Mouse (Mus musculus) liver, adult (tissue): ENCODE data around the gene Obox8.

Experiments used
- GATA4 ChIP-seq: IDR thresholded peaks from 2 replicates; pipeline ENCODE4 v1.6.1; 2014; ENCODE audit warnings: mild to moderate bottlenecking, low read length; ENCODE audit not compliant: insufficient replicate concordance

Obox8 gene

GRCm38 (mm10) chr7:14333457-14333856 lies at the start of gene Obox8:
Gene Obox8, minus strand, starts transcription at chr7:14333557.
- TF ChIP-seq GATA4, result no peak

DNA sequence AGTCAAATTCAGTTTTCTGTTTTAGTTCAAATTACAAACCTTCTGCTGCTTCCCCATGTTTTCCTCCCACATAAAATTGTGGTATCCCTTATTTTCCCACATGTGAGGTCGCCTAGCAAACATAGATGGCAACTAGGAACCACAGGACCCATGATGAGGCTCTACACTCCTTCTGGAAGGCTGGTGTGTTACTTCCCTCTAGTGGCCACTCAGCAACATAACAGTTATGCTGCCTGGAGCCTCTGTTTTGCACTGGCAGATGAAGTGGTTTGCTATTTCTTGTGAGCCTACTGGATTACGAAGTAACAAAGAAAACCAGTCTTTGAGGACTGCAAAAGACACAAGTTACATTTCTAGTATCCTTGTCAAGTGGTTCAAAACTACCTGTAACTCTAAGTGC lies 16.1 kb downstream of the Obox8 start:
- no peak for TF ChIP-seq GATA4

GRCm38 (mm10) chr7:14308671-14309070 lies 24.7 kb downstream of the Obox8 start:
- TF ChIP-seq GATA4, result peak; percentile 92

GRCm38 (mm10) chr7:14307571-14307970 lies 25.8 kb downstream of the Obox8 start:
- no peak for TF ChIP-seq GATA4
